Mouse (Mus musculus): ENCODE measurements at regions not wholly inside any gene's neighbourhood (a gene's known extent, or its start where the extent isn't known, plus 50 kb on each side); places are given as distances from the start of the nearest gene placed in this dataset.

GRCm38 (mm10) chr17:45865944-45866343 is 132.3 kb upstream of the 1600014C23Rik start:
- no peak for ATAC-seq

- ATAC-seq = no peak
These were observed 130.0 kb upstream of the 1600014C23Rik start for GRCm38 (mm10) chr17:45863471-45864205.

- ATAC-seq = no peak
These were observed 129.4 kb upstream of the 1600014C23Rik start for GRCm38 (mm10) chr17:45863031-45863430.

- no peak for ATAC-seq
These were observed 125.8 kb upstream of the 1600014C23Rik start for GRCm38 (mm10) chr17:45859441-45859840.

- no peak for ATAC-seq
These were observed 120.4 kb upstream of the 1600014C23Rik start for GRCm38 (mm10) chr17:45853931-45854653.

- ATAC-seq = no peak
These were observed 118.8 kb upstream of the 1600014C23Rik start for GRCm38 (mm10) chr17:45852402-45852801.

GRCm38 (mm10) chr17:45851723-45852396 is 118.2 kb upstream of the 1600014C23Rik start:
- no peak for ATAC-seq

- ATAC-seq = no peak
These were observed 117.3 kb upstream of the 1600014C23Rik start for GRCm38 (mm10) chr17:45850976-45851375.

- ATAC-seq = no peak
These were observed 116.5 kb upstream of the 1600014C23Rik start for GRCm38 (mm10) chr17:45850174-45850573.

- no peak for ATAC-seq
These were observed 115.0 kb upstream of the 1600014C23Rik start for GRCm38 (mm10) chr17:45848605-45849004.

GRCm38 (mm10) chr17:45847701-45848378 is 114.2 kb upstream of the 1600014C23Rik start:
- ATAC-seq = no peak

- ATAC-seq = no peak
These were observed 112.2 kb upstream of the 1600014C23Rik start for GRCm38 (mm10) chr17:45845832-45846231.

GRCm38 (mm10) chr17:45836731-45837130 is 103.1 kb upstream of the 1600014C23Rik start:
- no peak for ATAC-seq

GRCm38 (mm10) chr17:45836253-45836652 is 102.6 kb upstream of the 1600014C23Rik start:
- ATAC-seq = no peak

GRCm38 (mm10) chr17:45834518-45835071 is 101.0 kb upstream of the 1600014C23Rik start:
- ATAC-seq = no peak

- ATAC-seq = no peak
These were observed 96.7 kb upstream of the 1600014C23Rik start for GRCm38 (mm10) chr17:45830324-45830723.

- ATAC-seq = no peak
These were observed 95.9 kb upstream of the 1600014C23Rik start for GRCm38 (mm10) chr17:45829571-45829970.

- ATAC-seq = no peak
These were observed 95.2 kb upstream of the 1600014C23Rik start for GRCm38 (mm10) chr17:45828843-45829242.

- no peak for ATAC-seq
These were observed 94.7 kb upstream of the 1600014C23Rik start for GRCm38 (mm10) chr17:45828284-45828824.

GRCm38 (mm10) chr17:45824977-45825376 is 91.3 kb upstream of the 1600014C23Rik start:
- ATAC-seq = no peak

- ATAC-seq = no peak
These were observed 89.9 kb upstream of the 1600014C23Rik start for GRCm38 (mm10) chr17:45823501-45823900.

GRCm38 (mm10) chr17:45822427-45822826 is 88.8 kb upstream of the 1600014C23Rik start:
- no peak for ATAC-seq
